Mouse (Mus musculus) MEL (cell line): Measurements from ENCODE around the gene Crybb3.

Experiments used
- BHLHE40 ChIP-seq: IDR thresholded peaks from 2 replicates; pipeline ENCODE4 v1.6.1; 2012; ENCODE audit warnings: low read depth, mild to moderate bottlenecking, inconsistent platforms, low read length, improper control_type of control experiment, borderline replicate concordance
- CHD2 ChIP-seq: IDR thresholded peaks from 2 replicates; pipeline ENCODE4 v1.6.1; 2011; ENCODE audit warnings: low read length, improper control_type of control experiment
- CTCF ChIP-seq, 3 experiments: IDR thresholded peaks in 2 of 3; conservative IDR thresholded peaks in 1 of 3; 2 replicates each; pipeline ENCODE4 v1.5.1; 2011 to 2012; ENCODE audit warnings: low read length in 3 of 3, low read depth in 2 of 3, mild to moderate bottlenecking in 2 of 3, improper control_type of control experiment in 1 of 3, inconsistent platforms in 1 of 3, mixed read lengths in 1 of 3, moderate library complexity in 1 of 3; ENCODE audit not compliant: control insufficient read depth in 1 of 3, insufficient read depth in 1 of 3, poor library complexity in 1 of 3, severe bottlenecking in 1 of 3
- EP300 ChIP-seq, 2 experiments: IDR thresholded peaks; 2 replicates each; pipeline ENCODE4 v1.6.1; 2011; ENCODE audit warnings: improper control_type of control experiment in 2 of 2, low read length in 2 of 2, low read depth in 1 of 2, mild to moderate bottlenecking in 1 of 2
- GATA1 ChIP-seq: IDR thresholded peaks from 2 replicates; pipeline ENCODE4 v1.6.1; 2011; ENCODE audit warnings: low read depth, low read length, improper control_type of control experiment
- NELFE ChIP-seq: IDR thresholded peaks from 2 replicates; pipeline ENCODE4 v1.6.1; 2011; ENCODE audit warnings: low read depth, low read length, improper control_type of control experiment
- POLR2AphosphoS5 ChIP-seq: IDR thresholded peaks from 2 replicates; pipeline ENCODE4 v1.6.1; 2012; ENCODE audit warnings: low read depth, borderline replicate concordance, mild to moderate bottlenecking, inconsistent platforms, low read length, moderate library complexity, mixed read lengths
- RCOR1 ChIP-seq: IDR thresholded peaks from 2 replicates; pipeline ENCODE4 v1.6.1; 2012; ENCODE audit warnings: low read depth, mild to moderate bottlenecking, inconsistent platforms, low read length, improper control_type of control experiment
- TAL1 ChIP-seq: IDR thresholded peaks from 2 replicates; pipeline ENCODE4 v1.6.1; 2012; ENCODE audit warnings: mild to moderate bottlenecking, inconsistent platforms, low read length, moderate library complexity, mixed read lengths
- TBP ChIP-seq: IDR thresholded peaks from 2 replicates; pipeline ENCODE4 v1.8.0; 2011; ENCODE audit warnings: low read depth, low read length, improper control_type of control experiment
- TCF12 ChIP-seq: IDR thresholded peaks from 2 replicates; pipeline ENCODE4 v1.6.1; 2014; ENCODE audit warnings: low read depth, mild to moderate bottlenecking, inconsistent platforms, low read length, improper control_type of control experiment, moderate library complexity
- USF1 ChIP-seq: IDR thresholded peaks from 2 replicates; pipeline ENCODE4 v1.6.1; 2014; ENCODE audit warnings: low read depth, mild to moderate bottlenecking, inconsistent platforms, low read length, improper control_type of control experiment, moderate library complexity
- USF2 ChIP-seq, 2 experiments: IDR thresholded peaks; 2 replicates each; pipeline ENCODE4 v1.6.1; 2011 to 2012; ENCODE audit warnings: improper control_type of control experiment in 2 of 2, low read length in 2 of 2, borderline replicate concordance in 1 of 2, inconsistent platforms in 1 of 2, low read depth in 1 of 2, mild to moderate bottlenecking in 1 of 2; ENCODE audit not compliant: insufficient read depth in 1 of 2
- ZC3H11A ChIP-seq: IDR thresholded peaks from 2 replicates; pipeline ENCODE4 v1.6.1; 2012; ENCODE audit warnings: low read depth, mild to moderate bottlenecking, inconsistent platforms, low read length, improper control_type of control experiment

DNA sequence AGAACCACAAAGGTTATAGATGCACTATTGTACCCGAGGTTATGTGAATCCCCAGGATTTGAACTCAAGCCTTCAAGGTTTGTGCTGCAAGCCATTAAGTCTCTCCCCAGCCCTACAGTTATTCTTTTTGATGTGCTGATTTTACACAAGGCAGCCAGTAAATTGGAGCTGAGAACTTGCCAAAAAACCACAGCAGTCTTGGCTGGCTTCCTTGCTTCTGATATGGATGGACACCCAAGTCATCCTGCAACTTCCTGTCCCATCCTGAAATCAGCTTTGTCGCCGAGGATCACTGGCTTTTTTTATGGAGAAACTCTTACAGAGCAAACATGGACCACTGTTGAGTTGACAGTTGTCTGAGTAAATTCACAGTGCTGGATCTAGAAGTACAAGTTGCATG, 51.3 kb downstream of the Crybb3 start:
- TF ChIP-seq CTCF (IDR thresholded peaks at IDR 0.05 in 2 of 3, conservative IDR thresholded peaks at IDR 0.05 in 1 of 3; ENCODE audit: control insufficient read depth in 1 of 3, insufficient read depth in 1 of 3, low read depth in 2 of 3, low read length in 3 of 3, poor library complexity in 1 of 3, severe bottlenecking in 1 of 3) (no peak), NELFE (no peak), POLR2AphosphoS5 (no peak), BHLHE40 (no peak), CHD2 (no peak), USF1 (no peak), USF2 (IDR thresholded peaks at IDR 0.05; ENCODE audit: borderline replicate concordance in 1 of 2, insufficient read depth in 1 of 2, low read depth in 1 of 2, low read length in 2 of 2) (no peak), ZC3H11A (no peak), TBP (no peak), TCF12 (no peak), RCOR1 (no peak), EP300 (IDR thresholded peaks at IDR 0.05; ENCODE audit: low read depth in 1 of 2, low read length in 2 of 2) (no peak), TAL1 (no peak), GATA1 (no peak)
